Mouse (Mus musculus) WW6 (cell line): ENCODE data around the gene Gm49325.

ENCODE experiments used
- DNase-seq: peaks from one replicate; pipeline ENCODE4 v3.0.0-alpha.2; 2013; ENCODE audit warnings: low read depth, low spot score

Gm49325 gene

GRCm38 (mm10) chr10:77605908-77606826 is at the start of gene Gm49325, which contains the start of gene Sumo3:
TSS of gene Gm49325 (plus strand) at chr10:77606197.
TSS of gene Sumo3 (plus strand) at chr10:77606097.
- peak; percentile 73 for DNase-seq

DNA sequence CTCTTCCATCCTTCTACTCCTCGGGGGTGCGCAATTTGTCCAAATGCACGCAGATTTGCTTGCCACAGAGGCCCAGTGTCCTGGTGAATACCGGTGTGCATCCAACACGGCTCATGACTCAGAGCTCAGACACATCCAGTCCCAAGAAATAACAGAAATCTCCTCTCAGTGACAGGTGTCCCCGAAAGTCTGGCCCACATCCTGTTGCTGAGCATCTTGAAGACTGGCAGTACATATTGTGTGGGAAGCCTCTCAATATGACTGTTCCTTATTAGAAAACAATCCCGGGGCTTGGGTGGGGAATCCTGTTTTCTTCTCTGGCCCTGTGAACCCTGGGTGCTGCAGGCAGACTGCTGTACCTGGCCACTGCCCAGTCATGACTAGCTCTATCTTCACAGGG is 49.4 kb upstream of the Gm49325 start:
- DNase-seq = no peak

DNA sequence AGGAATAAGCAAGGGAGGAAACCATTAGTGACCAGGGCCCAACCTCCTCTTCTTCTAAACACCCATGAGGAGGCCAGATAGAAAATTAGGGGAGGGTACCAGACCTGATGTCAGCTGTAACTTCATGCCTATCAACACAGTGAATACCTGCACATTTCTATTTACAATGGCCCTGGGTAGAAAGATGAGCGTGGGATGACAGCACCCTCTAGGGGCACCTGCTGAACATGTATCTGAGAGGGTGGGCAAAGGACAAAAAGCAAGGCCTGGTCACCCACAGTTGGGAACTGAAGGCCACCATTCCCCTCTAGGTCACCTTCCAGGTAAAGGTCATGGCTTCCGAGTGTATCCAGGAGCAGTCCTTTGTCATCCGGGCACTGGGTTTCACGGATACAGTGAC is 48.4 kb upstream of the Gm49325 start:
- no peak for DNase-seq

DNA sequence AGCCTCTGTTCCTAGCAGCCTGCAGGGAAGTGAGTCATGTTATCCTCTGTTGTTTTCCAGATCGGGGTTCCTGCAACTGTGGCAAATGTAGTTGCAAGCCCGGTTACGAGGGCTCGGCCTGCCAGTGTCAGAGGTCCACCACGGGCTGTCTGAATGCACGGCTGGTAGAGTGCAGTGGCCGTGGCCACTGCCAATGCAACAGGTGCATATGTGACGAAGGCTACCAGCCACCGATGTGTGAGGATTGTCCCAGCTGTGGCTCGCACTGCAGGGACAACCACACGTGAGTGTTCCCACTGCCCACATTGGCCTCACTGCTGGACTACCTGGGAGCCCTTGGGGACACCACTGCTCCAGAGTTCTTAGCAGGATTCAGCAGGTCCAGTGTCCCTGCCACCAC is 45.9 kb upstream of the Gm49325 start:
- no peak for DNase-seq

GRCm38 (mm10) chr10:77560830-77561229 is 45.2 kb upstream of the Gm49325 start:
- no peak for DNase-seq

DNA sequence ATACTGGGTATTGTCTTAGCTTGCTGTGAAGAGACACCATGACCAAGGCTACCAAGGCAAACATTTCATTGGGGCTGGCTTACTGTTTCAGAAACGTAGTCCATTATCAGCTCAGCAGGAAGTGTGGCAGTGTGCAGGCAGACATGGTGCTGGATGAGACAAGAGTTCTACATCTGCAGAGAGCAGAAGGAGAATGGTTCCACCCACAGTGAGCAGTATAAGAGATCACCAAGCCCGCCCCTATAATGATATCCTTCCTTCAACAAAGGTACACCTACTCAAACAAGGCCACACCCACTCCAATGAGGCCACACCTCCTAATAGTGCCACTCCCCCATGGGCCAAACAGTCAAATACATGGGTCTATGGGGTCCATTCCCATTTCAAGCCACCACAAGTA is 44.5 kb upstream of the Gm49325 start:
- no peak for DNase-seq

DNA sequence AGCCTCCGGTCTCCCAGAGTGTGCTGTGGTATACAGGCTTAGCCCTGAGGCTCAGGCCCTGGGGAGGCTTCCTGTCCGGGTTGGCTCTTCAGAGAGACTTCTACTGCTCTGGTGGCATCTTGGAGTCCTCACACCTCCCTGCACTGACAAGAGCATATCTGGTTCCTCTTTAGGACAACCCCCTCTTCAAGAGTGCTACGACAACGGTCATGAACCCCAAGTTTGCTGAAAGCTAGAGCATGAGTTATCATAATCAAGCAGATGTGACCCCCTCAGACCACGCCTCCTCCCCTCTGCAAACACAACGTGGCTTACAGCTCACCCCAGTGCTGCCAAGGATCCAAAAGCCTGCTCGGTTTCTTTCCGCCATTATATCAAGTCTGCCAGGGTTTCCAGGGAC is 41.0 kb upstream of the Gm49325 start:
- no peak for DNase-seq

GRCm38 (mm10) chr10:77566651-77567050 is 39.3 kb upstream of the Gm49325 start:
- DNase-seq = peak; percentile 56

GRCm38 (mm10) chr10:77569481-77569880 is 36.5 kb upstream of the Gm49325 start:
- DNase-seq = no peak

DNA sequence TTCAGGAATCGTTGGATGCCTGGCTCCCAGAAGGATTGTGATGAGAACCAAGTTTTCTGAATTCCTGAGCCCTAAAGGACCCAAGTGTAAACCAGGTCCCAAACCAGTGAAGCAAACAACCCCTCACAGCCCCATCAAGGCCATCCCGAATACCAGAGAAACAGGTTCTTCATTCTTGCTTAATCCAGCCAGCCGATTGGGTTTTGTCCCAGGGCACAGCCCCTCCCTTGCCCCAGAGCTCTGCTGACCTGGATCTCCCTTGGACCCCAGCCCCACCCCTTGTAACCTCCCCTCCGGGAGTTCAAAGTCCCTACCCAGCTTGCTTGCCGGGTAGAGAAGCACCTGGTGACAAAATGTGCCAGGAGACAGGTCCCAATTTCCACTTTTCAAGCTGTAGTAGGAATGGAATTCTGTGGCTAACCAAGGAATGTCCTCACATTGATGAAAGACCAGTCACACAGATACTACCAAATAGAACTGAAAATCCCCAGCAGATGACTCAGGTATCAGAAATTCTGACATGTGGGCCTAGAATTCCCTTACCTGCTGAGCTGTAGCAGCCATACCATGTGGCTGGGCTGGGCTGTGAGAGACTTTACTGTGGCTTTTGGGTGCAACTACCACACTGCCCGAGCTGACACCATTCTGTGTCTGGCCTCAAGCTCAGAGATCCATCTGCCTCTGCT is 35.9 kb upstream of the Gm49325 start:
- no peak for DNase-seq

DNA sequence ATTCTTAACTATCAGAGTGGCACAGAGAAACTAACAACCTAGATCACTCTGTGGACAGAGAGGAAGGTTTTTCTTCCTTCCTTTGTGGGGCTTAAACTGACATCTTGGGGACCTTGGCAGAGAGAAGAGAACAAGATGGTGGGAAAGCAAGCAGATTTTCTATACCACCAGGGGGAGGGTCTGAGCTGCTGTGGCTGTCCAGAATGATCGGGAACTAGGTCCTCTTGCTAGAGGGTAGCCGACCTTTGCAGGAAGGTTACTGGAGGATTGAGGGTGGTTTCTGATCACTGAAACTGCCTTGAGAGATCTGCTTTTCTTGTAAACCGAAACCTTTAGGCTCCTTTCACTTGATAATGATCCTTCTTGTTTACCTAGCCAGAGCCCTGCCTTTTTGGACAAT is 33.8 kb upstream of the Gm49325 start:
- DNase-seq = no peak

GRCm38 (mm10) chr10:77573162-77573561 is 32.8 kb upstream of the Gm49325 start:
- no peak for DNase-seq

DNA sequence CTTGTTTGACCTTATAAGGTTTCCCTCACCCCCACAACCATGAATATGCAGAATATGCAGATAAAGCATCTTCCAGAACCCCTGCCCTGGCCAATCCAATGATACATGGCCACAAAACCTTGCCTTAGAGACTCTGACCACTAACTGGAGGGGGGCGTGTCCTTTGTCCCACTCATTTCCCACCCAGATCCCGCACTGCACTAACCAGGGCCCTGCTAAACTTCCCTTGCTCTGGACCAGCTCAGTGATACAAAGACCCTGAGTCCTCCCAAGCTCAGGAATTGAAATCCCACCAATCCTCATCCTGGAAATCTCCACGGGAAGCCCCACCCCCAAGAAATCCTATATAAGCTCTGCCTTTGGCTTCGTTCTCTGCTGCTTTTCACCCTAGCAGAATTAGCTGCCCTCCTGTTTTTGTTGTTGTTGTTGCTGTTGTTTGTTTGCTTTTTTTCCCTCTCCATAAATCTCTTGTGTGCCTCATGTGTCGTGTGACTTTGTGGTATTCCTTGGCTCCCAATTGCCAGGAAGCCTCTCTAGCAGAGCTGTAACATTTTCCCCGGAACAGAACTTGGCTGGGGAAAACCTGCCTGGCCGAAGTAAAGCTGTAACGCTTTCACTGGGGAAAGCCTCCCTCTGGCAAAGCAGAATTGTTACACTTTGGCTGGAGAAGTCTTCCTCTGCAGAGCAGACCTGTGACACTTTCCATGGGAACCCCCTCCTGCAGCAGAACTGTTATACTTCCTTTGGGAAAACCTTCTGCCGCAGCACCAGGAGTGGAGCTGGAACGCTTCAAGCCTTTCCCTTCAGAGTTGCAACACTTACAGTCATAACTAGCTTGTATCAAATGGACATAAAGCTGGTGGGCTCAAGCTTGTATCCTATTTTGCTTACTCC is 25.7 kb upstream of the Gm49325 start:
- DNase-seq = no peak

GRCm38 (mm10) chr10:77581023-77581407 is 25.0 kb upstream of the Gm49325 start:
- DNase-seq = no peak

DNA sequence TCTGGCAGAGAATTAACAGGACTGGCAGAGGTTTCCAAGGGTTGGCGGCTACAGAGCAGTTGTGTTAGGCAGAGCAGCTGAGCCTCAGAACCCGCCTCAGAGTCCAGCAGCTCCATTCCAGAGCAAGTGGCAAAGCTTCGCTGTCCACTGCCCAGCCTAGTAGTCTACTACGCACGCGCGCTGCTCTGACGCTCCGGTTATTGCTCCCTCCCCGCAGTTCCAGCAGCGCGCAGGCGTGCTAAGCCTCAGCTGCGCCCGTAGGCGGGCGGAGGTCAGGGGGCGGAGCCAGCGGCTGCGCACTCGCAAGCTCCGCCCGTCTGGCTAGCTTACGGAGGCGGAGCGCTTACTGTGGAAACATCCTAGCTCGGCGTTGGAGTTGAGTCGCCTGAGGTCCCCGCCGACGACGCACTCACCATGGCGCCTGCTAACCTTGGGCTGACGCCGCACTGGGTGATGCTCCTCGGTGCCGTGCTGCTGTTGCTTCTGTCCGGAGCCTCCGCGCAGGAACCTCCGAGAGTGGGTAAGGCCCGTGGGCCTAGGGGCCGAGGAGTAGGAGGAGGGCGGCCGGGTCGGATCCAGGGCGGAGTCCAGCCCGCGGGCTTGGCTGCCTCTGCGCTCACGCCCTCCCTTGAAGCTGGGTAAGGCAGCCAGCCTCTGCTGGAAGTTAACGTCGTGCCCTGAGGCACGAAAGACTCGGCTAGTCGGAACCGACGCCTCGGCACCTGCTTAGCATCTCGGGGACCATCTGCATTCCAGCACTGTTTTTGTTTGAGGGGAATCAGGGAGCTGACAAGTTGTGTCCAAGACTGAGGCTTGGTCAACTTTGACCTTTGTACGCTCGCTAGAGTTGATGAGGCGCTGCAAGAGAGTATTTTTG is 24.4 kb upstream of the Gm49325 start, which contains the start of gene Pttg1ip:
TSS of gene Pttg1ip (plus strand) at position 313 of the 877 bp plus-strand sequence.
- DNase-seq = peak; percentile 91

GRCm38 (mm10) chr10:77582285-77582618 is 23.7 kb upstream of the Gm49325 start:
- no peak for DNase-seq

DNA sequence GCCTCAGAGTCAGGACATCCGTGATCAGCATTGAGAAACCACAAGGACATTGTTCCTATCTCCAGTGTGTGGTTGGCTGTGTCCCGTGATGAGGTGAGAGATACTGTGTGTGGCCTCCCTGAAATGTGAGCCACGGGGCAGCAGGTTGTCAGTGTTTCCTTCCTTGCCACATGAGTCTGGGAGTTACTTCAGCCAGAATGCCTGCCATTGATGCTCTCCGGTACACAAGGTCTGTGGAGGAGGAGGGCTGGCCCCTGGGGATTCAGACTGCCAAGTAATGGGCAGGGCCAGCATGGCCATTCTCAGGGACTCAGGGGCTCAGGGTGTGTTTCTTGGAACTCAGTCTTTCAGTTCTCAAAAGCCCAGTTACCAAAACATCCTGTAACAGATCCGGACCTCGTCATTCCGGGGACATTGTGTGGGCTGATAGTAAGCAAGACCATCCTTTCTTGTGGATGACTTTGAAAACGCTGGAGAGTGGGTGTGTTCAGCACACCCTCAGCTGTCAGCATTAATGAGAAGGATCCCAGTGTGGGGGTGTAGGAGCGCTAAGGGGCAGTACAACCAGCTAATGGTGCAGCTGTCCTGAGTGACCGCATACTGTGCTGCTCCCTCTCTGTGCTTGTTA is 22.1 kb upstream of the Gm49325 start:
- no peak for DNase-seq

GRCm38 (mm10) chr10:77586637-77587036 is 19.4 kb upstream of the Gm49325 start:
- DNase-seq = no peak

- no peak for DNase-seq
Observed at GRCm38 (mm10) chr10:77587091-77587775, 18.8 kb upstream of the Gm49325 start.

DNA sequence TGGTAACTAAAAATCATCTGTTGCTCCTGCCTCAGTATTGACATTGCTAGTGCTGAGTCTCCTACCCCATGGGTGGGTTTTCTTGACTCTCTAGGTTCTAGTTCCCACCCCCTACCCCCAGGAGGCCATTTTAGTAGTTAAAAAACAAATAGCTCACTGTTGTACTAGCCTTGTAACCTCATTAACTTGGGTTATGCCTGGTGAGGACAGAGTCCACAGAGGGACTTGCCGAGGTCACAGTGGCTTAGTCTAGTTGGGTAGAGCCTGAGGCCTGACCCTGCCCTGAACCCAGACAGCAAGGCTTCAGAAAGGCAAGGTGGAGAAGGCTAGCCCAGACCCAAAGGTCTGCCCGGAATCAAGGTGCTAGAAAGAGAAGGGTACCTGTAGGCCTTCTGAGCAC is 18.0 kb upstream of the Gm49325 start:
- DNase-seq = no peak
